Mouse (Mus musculus) kidney, adult 18-20 months (tissue): ENCODE results near the gene Ipp.

Experiments
- DNase-seq: peaks from one replicate; pipeline ENCODE4 v3.0.0; 2021

Ipp gene

GRCm38 (mm10) chr4:116558151-116558882 is 51.0 kb downstream of the Ipp start:
- no peak for DNase-seq
